Mouse (Mus musculus): ENCODE measurements at regions not wholly inside any gene's neighbourhood (a gene's known extent, or its start where the extent isn't known, plus 50 kb on each side); places are given as distances from the start of the nearest gene placed in this dataset.

- no peak for DNase-seq
Measured at GRCm38 (mm10) chr17:67503125-67503878, 129.2 kb downstream of the Lrrc30 start.

GRCm38 (mm10) chr17:67502628-67503027, 129.9 kb downstream of the Lrrc30 start:
- no peak for DNase-seq

- no peak for DNase-seq
Measured at GRCm38 (mm10) chr17:67499783-67500641, 132.5 kb downstream of the Lrrc30 start.

- DNase-seq: no peak
Measured at GRCm38 (mm10) chr17:67497380-67497779, 135.1 kb downstream of the Lrrc30 start.

- DNase-seq: no peak
Measured at GRCm38 (mm10) chr17:67480463-67480862, 126.2 kb upstream of the Ptprm start.

GRCm38 (mm10) chr17:67473137-67473536, 118.9 kb upstream of the Ptprm start:
- peak; percentile 1 for DNase-seq

- DNase-seq: no peak
Measured at GRCm38 (mm10) chr17:67458851-67459421, 104.7 kb upstream of the Ptprm start.

GRCm38 (mm10) chr17:67451966-67452365, 97.7 kb upstream of the Ptprm start:
- DNase-seq: no peak

- DNase-seq: no peak
Measured at GRCm38 (mm10) chr17:67451081-67451480, 96.8 kb upstream of the Ptprm start.

GRCm38 (mm10) chr17:67450021-67450420, 95.8 kb upstream of the Ptprm start:
- DNase-seq: no peak

- DNase-seq: no peak
Measured at GRCm38 (mm10) chr17:67445986-67446385, 91.7 kb upstream of the Ptprm start.

- DNase-seq: no peak
Measured at GRCm38 (mm10) chr17:67440961-67441360, 86.7 kb upstream of the Ptprm start.

- no peak for DNase-seq
Measured at GRCm38 (mm10) chr17:67419956-67420711, 65.9 kb upstream of the Ptprm start.

- DNase-seq: no peak
Measured at GRCm38 (mm10) chr17:67412546-67413250, 58.4 kb upstream of the Ptprm start.

- DNase-seq: no peak
Measured at GRCm38 (mm10) chr17:67409911-67410310, 55.7 kb upstream of the Ptprm start.

GRCm38 (mm10) chr17:67405934-67406333, 51.7 kb upstream of the Ptprm start:
- DNase-seq: no peak

Measured in thymus, postnatal 25 days (tissue).